In genomic region chr6:97528961-97529680, GRCm38 (mm10) we compare ENCODE assay signal across 13 mouse cellular contexts.
DNase-seq lines count a peak whose midpoint lies in the region; ATAC-seq and TF ChIP-seq lines count a peak whose summit lies in the region.
"Had no signal": no experiment of that assay in that cellular context is flagged by ENCODE, and none has a peak within 500 bp of the region (broad histone marks: within the 10 kb centered on the region; RNA-seq: fewer than 3 reads in every experiment).

No protein-coding gene starts in this region.

- H3K4me1 ChIP-seq in forebrain, embryonic 12.5 days = peaks cover 22% of the 10 kb centered on the region
- H3K4me1 ChIP-seq in hindbrain, postnatal 0 days (ENCODE audit: insufficient read depth, low read length) = peaks cover 6% of the 10 kb centered on the region; the same call in 1 of the 2 replicates
- H3K4me1 ChIP-seq: heart, embryonic 15.5 days had no signal

- H3K9me3 ChIP-seq in forebrain, embryonic 12.5 days = no peaks in the 10 kb centered on the region
- no peaks in the 10 kb centered on the region for H3K9me3 ChIP-seq in hindbrain, postnatal 0 days (ENCODE audit: low read length)
- H3K9me3 ChIP-seq: heart, embryonic 15.5 days had no signal

- H3K9ac ChIP-seq in forebrain, embryonic 12.5 days = no peak overlapping the region
- no peak overlapping the region for H3K9ac ChIP-seq in hindbrain, postnatal 0 days (replicated peaks; ENCODE audit: low read length)
- H3K9ac ChIP-seq: heart, embryonic 15.5 days had no signal

- 0 out of 2 replicates have a peak, but pooled peaks cover 4% of the 10 kb centered on the region for H3K27me3 ChIP-seq in forebrain, embryonic 12.5 days
- H3K27me3 ChIP-seq in hindbrain, postnatal 0 days (ENCODE audit: insufficient read depth, low read length) = no peaks in the 10 kb centered on the region

- WGBS in forebrain, embryonic 12.5 days = 24% methylated on average over 15 of the region's 15 CpGs
- WGBS in hindbrain, postnatal 0 days = 18% methylated on average over 15 of the region's 15 CpGs

- H3K4me2 ChIP-seq in forebrain, embryonic 12.5 days = peak overlapping the region; percentile 13
- no peak overlapping the region for H3K4me2 ChIP-seq in hindbrain, postnatal 0 days (ENCODE audit: low read depth, low read length)
- H3K4me2 ChIP-seq: heart, embryonic 15.5 days had no signal

- peak overlapping the region; percentile 69 for H3K27ac ChIP-seq in forebrain, embryonic 12.5 days
- H3K27ac ChIP-seq in hindbrain, postnatal 0 days = no peak overlapping the region
- H3K27ac ChIP-seq: gastrocnemius, adult 2 months; heart, embryonic 15.5 days had no signal

- peak; percentile 30 for DNase-seq in lung, postnatal 10 days
- DNase-seq in lung, postnatal 14 days = no peak
- DNase-seq in hindbrain, postnatal 0 days (ENCODE audit: low spot score) = peak; percentile 61
- DNase-seq in retina, postnatal 1 day = peak; percentile 86
- DNase-seq in natural killer cell, adult 2 months (ENCODE audit: low spot score in 2 of 2) = no peak
- no peak for DNase-seq in left cerebral cortex, postnatal 25 days (ENCODE audit: low spot score in 2 of 2)
- DNase-seq in cerebellum, postnatal 4 days (ENCODE audit: low spot score in 2 of 2) = no peak
- DNase-seq: adrenal gland, postnatal 14 days; cerebellum, adult 2 months; gastrocnemius, adult 2 months; kidney, adult 9 months had no signal

- no peak for TF ChIP-seq CTCF in hindbrain, postnatal 0 days (IDR thresholded peaks at IDR 0.05; ENCODE audit: low read depth)

- H3K4me3 ChIP-seq in forebrain, embryonic 12.5 days (replicated peaks) = no peak overlapping the region
- no peak overlapping the region for H3K4me3 ChIP-seq in hindbrain, postnatal 0 days (ENCODE audit: low read length)
- H3K4me3 ChIP-seq: gastrocnemius, adult 2 months; heart, embryonic 15.5 days had no signal

- intact Hi-C loops in left cerebral cortex, postnatal 25 days (cut with DNase I) = loop anchor here (10.0 kb wide), 1 partner anchor 384 kb away; the partner anchor contains the start of gene Eogt

- peak; percentile 82 for ATAC-seq in forebrain, embryonic 12.5 days (ENCODE audit: low FRiP score)
- ATAC-seq in hindbrain, postnatal 0 days = peak; percentile 56; the same call in 1 of the 2 replicates

- no peaks in the 10 kb centered on the region for H3K36me3 ChIP-seq in forebrain, embryonic 12.5 days (replicated peaks)
- H3K36me3 ChIP-seq in hindbrain, postnatal 0 days (ENCODE audit: insufficient read depth, low read length) = no peaks in the 10 kb centered on the region
- H3K36me3 ChIP-seq: heart, embryonic 15.5 days had no signal

Comparison
In these comparisons a context has a peak if more than half of its experiments do, and no peak if none do; other contexts are left out.
1. DNase-seq: peak in lung, postnatal 10 days (single experiment), hindbrain, postnatal 0 days (single experiment) and retina, postnatal 1 day (single experiment); none in lung, postnatal 14 days (single experiment), natural killer cell, adult 2 months (0 of 2), left cerebral cortex, postnatal 25 days (0 of 2) and cerebellum, postnatal 4 days (0 of 2).